Mouse (Mus musculus): Measurements from ENCODE around the gene Cd5l. TPM values are rescaled to one million over a fixed set of nuclear protein-coding genes. Genes with fewer than 3 reads are reported as not detected.
"Not testable (repeated sequence)": the region's sequence is repeated elsewhere in the genome, so short reads cannot be mapped to it uniquely, and the experiment has no call there.

Gene Cd5l
- total RNA-seq (2014; rRNA removed) (135 and 162 TPM in 2 replicates), polyA plus RNA-seq (2012; rRNA removed) (32.4 and 63.9 TPM in 2 replicates)

DNA sequence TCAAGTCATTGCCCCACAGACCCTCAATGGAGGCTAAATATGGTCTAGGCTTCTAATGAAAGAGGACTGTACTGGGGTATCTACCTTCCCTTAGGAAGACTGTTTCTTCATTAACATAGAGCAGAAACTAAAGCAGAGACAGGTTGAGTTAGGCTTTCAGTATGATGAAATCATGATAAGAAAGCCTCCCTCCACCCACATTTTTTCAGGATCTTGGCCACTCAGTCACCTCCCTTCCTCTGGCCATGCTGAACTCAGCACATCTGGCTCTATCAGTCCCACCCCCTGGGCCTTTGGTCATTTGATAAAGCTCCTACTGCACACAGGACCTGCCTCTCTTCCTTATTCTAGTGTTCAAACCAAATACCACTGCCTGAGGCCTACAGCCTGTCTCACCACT lies at the start of gene Cd5l:
Gene Cd5l, plus strand, starts transcription at position 301 of the 400 bp plus-strand sequence.
- no peaks in the 10 kb centered on the region for H3K27me3 ChIP-seq (ENCODE audit: control insufficient read depth, insufficient read depth, low read length)
- no peak within 1 kb of the TSS for H3K9ac ChIP-seq (ENCODE audit: low read depth, low read length)

DNA sequence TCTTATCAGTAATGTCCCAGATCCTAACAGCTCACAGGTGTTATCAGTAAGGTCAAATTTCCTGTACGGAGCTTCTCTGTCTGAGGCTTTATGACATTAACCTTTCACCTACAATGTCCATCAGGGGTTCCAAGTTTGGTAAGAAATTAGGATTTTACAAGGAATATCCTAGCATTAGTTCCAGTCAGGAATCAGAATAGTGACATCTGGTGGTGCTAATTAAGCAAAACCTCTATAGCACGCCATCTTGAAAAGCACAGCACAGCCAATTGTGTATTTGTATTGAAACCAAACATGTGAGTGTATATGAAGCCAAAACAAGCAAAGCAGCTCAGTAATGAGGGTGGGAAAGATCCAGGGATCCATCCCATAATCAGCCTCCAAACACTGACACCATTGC lies 47.8 kb upstream of the Cd5l start:
- H3K36me3 ChIP-seq (ENCODE audit: control insufficient read depth, insufficient read depth, low read length), result no peaks in the 10 kb centered on the region
- H3K9ac ChIP-seq (ENCODE audit: low read depth, low read length), result no peak overlapping the region
- H3K27ac ChIP-seq (replicated peaks; ENCODE audit: insufficient read depth, low read depth, low read length), result no peak overlapping the region
- H3K27me3 ChIP-seq (ENCODE audit: control insufficient read depth, insufficient read depth, low read length), result no peaks in the 10 kb centered on the region
- H3K4me3 ChIP-seq (ENCODE audit: insufficient read depth, low read depth, low read length), result no peak overlapping the region
- no peaks in the 10 kb centered on the region for H3K79me2 ChIP-seq (ENCODE audit: control insufficient read depth, insufficient read depth, low read length)
- no peaks in the 10 kb centered on the region for H3K4me1 ChIP-seq (ENCODE audit: control insufficient read depth, insufficient read depth, low read length)
- no peak for DNase-seq (ENCODE audit: extremely low read depth, low read depth, low spot score)
- WGBS, result 59% methylated on average over 2 of the region's 2 CpGs
- TF ChIP-seq POLR2A (IDR thresholded peaks at IDR 0.05; ENCODE audit: extremely low read depth, insufficient read depth, low read length), result no peak
- no peak for TF ChIP-seq CTCF (IDR thresholded peaks at IDR 0.05; ENCODE audit: low read depth, low read length)

More for the DNA sequence above, at the start of gene Cd5l:
- DNase-seq (ENCODE audit: extremely low read depth, low read depth, low spot score), result peak; percentile 32
- H3K27ac ChIP-seq (replicated peaks; ENCODE audit: insufficient read depth, low read depth, low read length), result no peak within 1 kb of the TSS
- H3K4me3 ChIP-seq (ENCODE audit: insufficient read depth, low read depth, low read length), result peak within 1 kb of the TSS; percentile 20
- H3K36me3 ChIP-seq (ENCODE audit: control insufficient read depth, insufficient read depth, low read length), result no peaks in the 10 kb centered on the region
- H3K79me2 ChIP-seq (ENCODE audit: control insufficient read depth, insufficient read depth, low read length), result no peaks in the 10 kb centered on the region
- TF ChIP-seq CTCF (IDR thresholded peaks at IDR 0.05; ENCODE audit: low read depth, low read length) (no peak), POLR2A (IDR thresholded peaks at IDR 0.05; ENCODE audit: extremely low read depth, insufficient read depth, low read length) (no peak)
- no peaks in the 10 kb centered on the region for H3K4me1 ChIP-seq (ENCODE audit: control insufficient read depth, insufficient read depth, low read length)

DNA sequence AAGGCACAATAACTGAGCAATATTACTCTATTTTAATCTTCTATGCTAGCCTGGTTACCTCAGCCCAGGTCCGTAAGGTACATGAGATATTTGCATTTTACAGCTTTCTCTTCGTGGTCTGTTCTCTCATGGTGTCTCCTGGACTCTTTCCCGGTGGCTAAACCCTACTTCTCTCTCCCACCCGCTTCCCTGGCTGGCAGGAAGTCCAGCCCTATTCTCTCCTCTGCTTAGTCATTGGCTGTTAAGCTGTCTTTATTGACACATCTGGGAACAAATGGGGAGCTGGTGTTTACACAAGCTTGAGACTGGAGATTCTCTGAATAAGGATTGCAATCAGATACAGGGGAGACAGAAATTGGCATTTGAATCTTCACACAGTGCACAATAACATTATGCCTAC lies 35.1 kb upstream of the Cd5l start:
- H3K4me1 ChIP-seq (ENCODE audit: control insufficient read depth, insufficient read depth, low read length), result no peaks in the 10 kb centered on the region
- no peak overlapping the region for H3K4me3 ChIP-seq (ENCODE audit: insufficient read depth, low read depth, low read length)
- no peaks in the 10 kb centered on the region for H3K36me3 ChIP-seq (ENCODE audit: control insufficient read depth, insufficient read depth, low read length)
- 52% methylated on average over 4 of the region's 4 CpGs for WGBS
- no peaks in the 10 kb centered on the region for H3K27me3 ChIP-seq (ENCODE audit: control insufficient read depth, insufficient read depth, low read length)
- H3K9ac ChIP-seq (ENCODE audit: low read depth, low read length), result no peak overlapping the region
- TF ChIP-seq POLR2A (IDR thresholded peaks at IDR 0.05; ENCODE audit: extremely low read depth, insufficient read depth, low read length), result no peak
- no peak for TF ChIP-seq CTCF (IDR thresholded peaks at IDR 0.05; ENCODE audit: low read depth, low read length)
- no peaks in the 10 kb centered on the region for H3K79me2 ChIP-seq (ENCODE audit: control insufficient read depth, insufficient read depth, low read length)
- no peak overlapping the region for H3K27ac ChIP-seq (replicated peaks; ENCODE audit: insufficient read depth, low read depth, low read length)
- DNase-seq (ENCODE audit: extremely low read depth, low read depth, low spot score), result peak; percentile 14

DNA sequence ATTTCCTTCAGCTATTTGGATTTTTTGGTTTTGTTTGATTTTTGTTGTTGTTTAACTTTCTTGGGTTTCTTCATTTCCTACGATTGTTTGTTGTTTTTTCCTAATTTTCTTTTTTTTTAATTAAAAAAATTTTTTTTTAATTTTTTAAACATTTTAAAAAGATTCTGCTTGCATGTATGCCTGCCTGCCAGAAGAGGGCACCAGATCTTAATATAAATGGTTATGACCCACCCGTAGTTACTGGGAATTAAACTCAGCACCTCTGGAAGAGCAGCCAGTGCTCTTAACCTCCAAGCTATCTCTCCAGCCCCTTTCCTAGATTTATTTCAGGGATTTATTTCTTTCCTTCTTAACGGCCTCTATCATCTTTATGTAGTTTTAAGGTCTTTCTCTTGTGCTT lies 33.9 kb upstream of the Cd5l start:
- no peaks in the 10 kb centered on the region for H3K79me2 ChIP-seq (ENCODE audit: control insufficient read depth, insufficient read depth, low read length)
- no peak overlapping the region for H3K27ac ChIP-seq (replicated peaks; ENCODE audit: insufficient read depth, low read depth, low read length)
- no peaks in the 10 kb centered on the region for H3K4me1 ChIP-seq (ENCODE audit: control insufficient read depth, insufficient read depth, low read length)
- TF ChIP-seq POLR2A (IDR thresholded peaks at IDR 0.05; ENCODE audit: extremely low read depth, insufficient read depth, low read length) (no peak), CTCF (IDR thresholded peaks at IDR 0.05; ENCODE audit: low read depth, low read length) (peak; percentile 47)
- no peak for DNase-seq (ENCODE audit: extremely low read depth, low read depth, low spot score)
- no peaks in the 10 kb centered on the region for H3K36me3 ChIP-seq (ENCODE audit: control insufficient read depth, insufficient read depth, low read length)
- H3K27me3 ChIP-seq (ENCODE audit: control insufficient read depth, insufficient read depth, low read length), result no peaks in the 10 kb centered on the region
- no peak overlapping the region for H3K4me3 ChIP-seq (ENCODE audit: insufficient read depth, low read depth, low read length)
- 13% methylated on average over 3 of the region's 3 CpGs for WGBS
- H3K9ac ChIP-seq (ENCODE audit: low read depth, low read length), result no peak overlapping the region

DNA sequence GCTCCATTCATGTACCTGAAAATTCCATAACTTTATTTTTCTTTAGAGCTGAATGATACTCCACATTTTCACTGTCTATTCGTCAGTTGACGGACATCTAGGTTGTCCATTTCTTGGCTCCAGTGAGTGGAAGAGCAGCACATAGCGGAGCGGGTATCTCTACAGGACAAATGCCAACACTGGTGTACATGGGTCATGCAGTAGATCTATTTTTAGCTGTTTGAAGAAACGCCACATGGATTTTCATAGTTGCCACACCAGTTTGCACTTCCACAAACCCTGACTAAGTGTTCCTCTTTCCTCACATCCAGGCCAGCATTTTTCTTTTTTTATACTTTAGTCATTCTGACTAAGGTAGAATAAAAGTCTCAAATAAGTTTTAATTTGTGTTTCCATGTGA lies 19.8 kb upstream of the Cd5l start:
- H3K27ac ChIP-seq (replicated peaks; ENCODE audit: insufficient read depth, low read depth, low read length), result no peak overlapping the region
- H3K79me2 ChIP-seq (ENCODE audit: control insufficient read depth, insufficient read depth, low read length), result no peaks in the 10 kb centered on the region
- no peaks in the 10 kb centered on the region for H3K36me3 ChIP-seq (ENCODE audit: control insufficient read depth, insufficient read depth, low read length)
- WGBS, result 74% methylated on average over 5 of the region's 5 CpGs
- no peaks in the 10 kb centered on the region for H3K27me3 ChIP-seq (ENCODE audit: control insufficient read depth, insufficient read depth, low read length)
- no peak overlapping the region for H3K4me3 ChIP-seq (ENCODE audit: insufficient read depth, low read depth, low read length)
- no peak overlapping the region for H3K9ac ChIP-seq (ENCODE audit: low read depth, low read length)
- TF ChIP-seq POLR2A (IDR thresholded peaks at IDR 0.05; ENCODE audit: extremely low read depth, insufficient read depth, low read length), result no peak
- no peak for TF ChIP-seq CTCF (IDR thresholded peaks at IDR 0.05; ENCODE audit: low read depth, low read length)
- no peaks in the 10 kb centered on the region for H3K4me1 ChIP-seq (ENCODE audit: control insufficient read depth, insufficient read depth, low read length)
- peak; percentile 34 for DNase-seq (ENCODE audit: extremely low read depth, low read depth, low spot score)

DNA sequence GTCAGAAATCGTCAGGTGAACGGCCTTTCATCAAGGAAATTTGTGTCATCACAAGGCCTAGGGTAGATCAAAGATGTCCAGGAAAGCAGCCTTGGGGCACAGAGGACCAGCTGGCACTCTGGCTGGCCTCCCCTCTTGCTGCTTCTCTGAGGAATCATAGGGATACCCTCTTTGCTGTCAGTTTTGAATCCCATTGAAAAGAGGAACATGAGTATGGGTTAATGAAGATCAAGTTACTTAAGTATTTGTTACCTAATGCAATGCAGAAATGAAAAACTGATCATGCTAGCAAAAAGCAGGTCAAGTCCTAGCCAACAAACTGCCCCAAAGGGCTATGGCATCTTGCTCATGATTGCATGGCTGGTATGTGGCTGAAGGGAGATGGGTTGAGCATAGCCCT lies 6.7 kb upstream of the Cd5l start:
- not testable (repeated sequence) for H3K9ac ChIP-seq (ENCODE audit: low read depth, low read length); H3K36me3 ChIP-seq (ENCODE audit: control insufficient read depth, insufficient read depth, low read length); H3K4me1 ChIP-seq (ENCODE audit: control insufficient read depth, insufficient read depth, low read length); H3K4me3 ChIP-seq (ENCODE audit: insufficient read depth, low read depth, low read length); DNase-seq (ENCODE audit: extremely low read depth, low read depth, low spot score); H3K27me3 ChIP-seq (ENCODE audit: control insufficient read depth, insufficient read depth, low read length); H3K79me2 ChIP-seq (ENCODE audit: control insufficient read depth, insufficient read depth, low read length)
- WGBS, result 79% methylated on average over 2 of the region's 2 CpGs
- peak overlapping the region; percentile 18; the same call in 1 of the 2 replicates for H3K27ac ChIP-seq (replicated peaks; ENCODE audit: insufficient read depth, low read depth, low read length)
